Mouse (Mus musculus): Measurements from ENCODE around the gene Npr1. TPM values are rescaled to one million over a fixed set of nuclear protein-coding genes. Genes with fewer than 3 reads are reported as not detected.

Npr1 gene
- total and polyA plus RNA-seq, 3 experiments = 16.1 to 35.0 (median 16.3) TPM

DNA sequence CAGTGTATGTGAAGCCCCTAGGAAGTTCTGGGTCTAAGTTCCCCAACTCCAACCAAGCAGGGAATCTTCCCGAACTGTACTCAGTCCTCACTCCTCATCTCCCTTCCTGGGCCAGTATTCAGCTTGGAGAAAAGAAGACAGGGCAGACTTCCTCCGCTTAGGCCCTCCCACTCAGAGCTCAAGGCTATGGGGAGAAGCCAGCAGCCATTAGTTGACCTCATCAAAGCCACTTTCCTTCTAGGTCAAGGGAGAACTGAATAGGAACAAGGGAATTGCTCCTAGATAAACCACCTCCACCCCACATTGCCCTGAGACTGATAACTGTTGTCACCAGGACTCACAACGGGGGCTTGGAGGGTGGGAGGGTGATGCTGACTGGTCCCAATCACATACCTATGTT is 61.5 kb downstream of the Npr1 start:
- 72% methylated on average over 3 of the region's 3 CpGs for WGBS
- no peak for DNase-seq
- no peaks in the 10 kb centered on the region for H3K27me3 ChIP-seq (ENCODE audit: control insufficient read depth, insufficient read depth, low read length)
- no peaks in the 10 kb centered on the region for H3K4me1 ChIP-seq (ENCODE audit: control insufficient read depth, insufficient read depth, low read length)
- no peaks in the 10 kb centered on the region for H3K79me2 ChIP-seq (replicated peaks; ENCODE audit: control insufficient read depth, insufficient read depth, low read length)
- H3K9ac ChIP-seq (ENCODE audit: low read depth, low read length) = no peak overlapping the region
- TF ChIP-seq EP300 (IDR thresholded peaks at IDR 0.05; ENCODE audit: insufficient read depth, low read depth, low read length) (no peak), CTCF (IDR thresholded peaks at IDR 0.05) (no peak), POLR2A (IDR thresholded peaks at IDR 0.05; ENCODE audit: insufficient read depth, low read depth, low read length) (no peak)
- H3K27ac ChIP-seq = no peak overlapping the region
- H3K36me3 ChIP-seq (ENCODE audit: control insufficient read depth, insufficient read depth, low read length) = no peaks in the 10 kb centered on the region
- intact Hi-C loops (cut with DNase I) = no loop called here
- no peak overlapping the region for H3K4me3 ChIP-seq

DNA sequence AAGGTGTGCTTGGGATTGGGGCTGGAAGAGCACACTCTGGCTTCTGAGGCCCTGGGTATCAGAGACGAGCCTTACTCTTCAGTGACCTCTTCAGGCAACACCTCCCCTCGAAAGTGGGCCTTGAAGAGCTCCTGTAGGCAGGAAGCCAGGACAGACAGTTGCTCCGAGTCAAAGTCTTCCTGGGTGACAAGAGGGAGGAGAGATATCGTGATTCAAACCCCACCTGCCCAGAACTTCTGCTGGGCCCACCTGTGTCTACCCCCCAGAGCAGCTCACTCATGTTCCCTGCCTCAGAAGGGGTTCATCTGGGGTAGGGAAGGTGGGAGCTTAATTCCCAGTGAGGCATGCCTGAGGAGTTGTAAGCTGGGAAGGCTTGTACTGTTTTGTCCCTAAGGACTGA is 64.7 kb downstream of the Npr1 start:
- Histone ChIP-seq H3K9ac (ENCODE audit: low read depth, low read length) (no peak overlapping the region), H3K4me1 (ENCODE audit: control insufficient read depth, insufficient read depth, low read length) (no peaks in the 10 kb centered on the region), H3K27ac (no peak overlapping the region), H3K36me3 (ENCODE audit: control insufficient read depth, insufficient read depth, low read length) (no peaks in the 10 kb centered on the region), H3K79me2 (replicated peaks; ENCODE audit: control insufficient read depth, insufficient read depth, low read length) (no peaks in the 10 kb centered on the region), H3K27me3 (ENCODE audit: control insufficient read depth, insufficient read depth, low read length) (no peaks in the 10 kb centered on the region), H3K4me3 (no peak overlapping the region)
- no peak for DNase-seq
- no peak for TF ChIP-seq EP300 (IDR thresholded peaks at IDR 0.05; ENCODE audit: insufficient read depth, low read depth, low read length)
- TF ChIP-seq POLR2A (IDR thresholded peaks at IDR 0.05; ENCODE audit: insufficient read depth, low read depth, low read length) = no peak
- TF ChIP-seq CTCF (IDR thresholded peaks at IDR 0.05) = no peak
- 62% methylated on average over 4 of the region's 4 CpGs for WGBS
- intact Hi-C loops (cut with DNase I) = no loop called here

Other genes with a start within 250 kb of the Npr1 start
- 10 to 100 TPM; 49.3 to 56.6 TPM for gene Jtb, start 234.3 kb downstream of the Npr1 start, total RNA-seq (2021)
- 36.0 and 42.3 TPM in 2 replicates for gene Jtb, start 234.3 kb downstream of the Npr1 start, polyA plus RNA-seq (2012; rRNA removed)
- under 1 TPM; 0.14 to 0.16 TPM for gene Creb3l4, start 222.4 kb downstream of the Npr1 start, total RNA-seq (2021)
- gene Creb3l4, start 222.4 kb downstream of the Npr1 start, polyA plus RNA-seq (2012; rRNA removed) = 0.53 and 0.55 TPM in 2 replicates
- 10 to 100 TPM; 67.6 to 75.5 TPM for gene Slc39a1, start 217.7 kb downstream of the Npr1 start, total RNA-seq (2021)
- 57.3 and 83.7 TPM in 2 replicates for gene Slc39a1, start 217.7 kb downstream of the Npr1 start, polyA plus RNA-seq (2012; rRNA removed)
- gene Crtc2, start 211.7 kb downstream of the Npr1 start, total RNA-seq (2021) = 10 to 100 TPM; 16.6 to 17.1 TPM
- 32.9 and 33.7 TPM in 2 replicates for gene Crtc2, start 211.7 kb downstream of the Npr1 start, polyA plus RNA-seq (2012; rRNA removed)
- gene Dennd4b, start 200.7 kb downstream of the Npr1 start, total RNA-seq (2021) = 10 to 100 TPM; 35.7 to 36.5 TPM
- 45.6 and 45.9 TPM in 2 replicates for gene Dennd4b, start 200.7 kb downstream of the Npr1 start, polyA plus RNA-seq (2012; rRNA removed)
- 10 to 100 TPM; 40.0 to 45.3 TPM for gene Gatad2b, start 172.7 kb downstream of the Npr1 start, total RNA-seq (2021)
- 17.7 and 21.0 TPM in 2 replicates for gene Gatad2b, start 172.7 kb downstream of the Npr1 start, polyA plus RNA-seq (2012; rRNA removed)
- 1 to 10 TPM in 1 of 2 experiments, under 1 TPM in 1; 0.76 to 1.1 TPM for gene Slc27a3, start 75.9 kb downstream of the Npr1 start, total RNA-seq (2021)
- gene Slc27a3, start 75.9 kb downstream of the Npr1 start, polyA plus RNA-seq (2012; rRNA removed) = 2.2 and 3.7 TPM in 2 replicates
- gene Ints3, start 32.2 kb downstream of the Npr1 start, total RNA-seq (2021) = 10 to 100 TPM; 22.9 to 26.3 TPM
- gene Ints3, start 32.2 kb downstream of the Npr1 start, polyA plus RNA-seq (2012; rRNA removed) = 15.2 and 21.8 TPM in 2 replicates
- 10 to 100 TPM; 30.6 to 32.2 TPM for gene Ilf2, start 10.3 kb upstream of the Npr1 start, total RNA-seq (2021)
- 13.9 and 24.9 TPM in 2 replicates for gene Ilf2, start 10.3 kb upstream of the Npr1 start, polyA plus RNA-seq (2012; rRNA removed)
- gene Snapin, start 25.2 kb upstream of the Npr1 start, total RNA-seq (2021) = 10 to 100 TPM; 60.0 to 71.3 TPM
- gene Snapin, start 25.2 kb upstream of the Npr1 start, polyA plus RNA-seq (2012; rRNA removed) = 50.7 and 89.1 TPM in 2 replicates
- gene Chtop, start 43.6 kb upstream of the Npr1 start, total RNA-seq (2021) = 10 to 100 TPM; 90.0 to 93.0 TPM
- gene Chtop, start 43.6 kb upstream of the Npr1 start, polyA plus RNA-seq (2012; rRNA removed) = 30.4 and 51.4 TPM in 2 replicates
- gene S100a1, start 48.5 kb upstream of the Npr1 start, total RNA-seq (2021) = 1,000 to 10,000 TPM in 1 of 2 experiments, 100 to 1,000 TPM in 1; 871 to 1,070 TPM
- gene S100a1, start 48.5 kb upstream of the Npr1 start, polyA plus RNA-seq (2012; rRNA removed) = 1,425 and 1,426 TPM in 2 replicates
- gene S100a13, start 48.6 kb upstream of the Npr1 start, total RNA-seq (2021) = 10 to 100 TPM; 28.3 to 29.6 TPM
- gene S100a13, start 48.6 kb upstream of the Npr1 start, polyA plus RNA-seq (2012; rRNA removed) = 56.7 and 78.0 TPM in 2 replicates
- gene S100a14, start 61.0 kb upstream of the Npr1 start, total RNA-seq (2021) = under 1 TPM; 0.23 to 0.50 TPM
- gene S100a14, start 61.0 kb upstream of the Npr1 start, polyA plus RNA-seq (2012; rRNA removed) = 0.57 TPM in 1 of 2 replicates, not detected in the other
- gene S100a16, start 71.4 kb upstream of the Npr1 start, total RNA-seq (2021) = 10 to 100 TPM; 65.5 to 69.6 TPM
- gene S100a16, start 71.4 kb upstream of the Npr1 start, polyA plus RNA-seq (2012; rRNA removed) = 75.2 and 98.3 TPM in 2 replicates
- gene S100a3, start 94.7 kb upstream of the Npr1 start, total RNA-seq (2021) = not detected
- 0.32 and 0.37 TPM in 2 replicates for gene S100a3, start 94.7 kb upstream of the Npr1 start, polyA plus RNA-seq (2012; rRNA removed)
- not detected for gene S100a2, start 124.4 kb upstream of the Npr1 start, total RNA-seq (2021)
- gene S100a2, start 124.4 kb upstream of the Npr1 start, polyA plus RNA-seq (2012; rRNA removed) = not detected in 2 replicates
- not detected for gene Gm42674, start 136.0 kb upstream of the Npr1 start, total RNA-seq (2021)
- not detected in 2 replicates for gene Gm42674, start 136.0 kb upstream of the Npr1 start, polyA plus RNA-seq (2012; rRNA removed)
- gene S100a4, start 137.9 kb upstream of the Npr1 start, total RNA-seq (2021) = 10 to 100 TPM in 1 of 2 experiments, 1 to 10 TPM in 1; 9.9 to 11.4 TPM
- 20.4 and 26.3 TPM in 2 replicates for gene S100a4, start 137.9 kb upstream of the Npr1 start, polyA plus RNA-seq (2012; rRNA removed)
- not detected for gene S100a5, start 142.7 kb upstream of the Npr1 start, total RNA-seq (2021)
- gene S100a5, start 142.7 kb upstream of the Npr1 start, polyA plus RNA-seq (2012; rRNA removed) = not detected in 2 replicates
- gene S100a6, start 147.0 kb upstream of the Npr1 start, total RNA-seq (2021) = 10 to 100 TPM; 65.8 to 79.9 TPM
- gene S100a6, start 147.0 kb upstream of the Npr1 start, polyA plus RNA-seq (2012; rRNA removed) = 141 and 158 TPM in 2 replicates
- gene S100a7a, start 188.2 kb upstream of the Npr1 start, total RNA-seq (2021) = under 1 TPM; 0.18 to 0.57 TPM
- gene S100a7a, start 188.2 kb upstream of the Npr1 start, polyA plus RNA-seq (2012; rRNA removed) = 0.29 and 1.0 TPM in 2 replicates
- 1 to 10 TPM in 1 of 2 experiments, not detected in 1; 7.7 TPM for gene S100a8, start 203.1 kb upstream of the Npr1 start, total RNA-seq (2021)
- 4.6 and 6.6 TPM in 2 replicates for gene S100a8, start 203.1 kb upstream of the Npr1 start, polyA plus RNA-seq (2012; rRNA removed)
- gene S100a9, start 229.9 kb upstream of the Npr1 start, total RNA-seq (2021) = 1 to 10 TPM; 1.5 to 9.2 TPM
- gene S100a9, start 229.9 kb upstream of the Npr1 start, polyA plus RNA-seq (2012; rRNA removed) = 6.2 and 7.0 TPM in 2 replicates